Mouse (Mus musculus) lung, embryonic 16.5 days (tissue): Measurements from ENCODE around the gene Tomm40l. TPM values are rescaled to one million over a fixed set of nuclear protein-coding genes. Genes with fewer than 3 reads are reported as not detected.

Experiments used
- ATAC-seq: fragments of 200-750 bp; cut with Nextera tagmentation; 2 replicates; pipeline ENCODE4 v1.8.0; 2017; ENCODE audit warnings: low read depth, mild to moderate bottlenecking, moderate library complexity
- H3K27ac ChIP-seq: fragments of 300-500 bp; sonication (generic); 2 replicates; pipeline ENCODE4 v1.5.1; 2014; ENCODE audit warnings: mild to moderate bottlenecking, control low read depth, low read length
- H3K27me3 ChIP-seq: fragments of 300-500 bp; sonication (generic); 2 replicates; pipeline ENCODE4 v1.6.1; 2014; ENCODE audit warnings: low read depth, low read length, mixed read lengths; ENCODE audit not compliant: control insufficient read depth, insufficient read depth
- H3K36me3 ChIP-seq: fragments of 300-500 bp; sonication (generic); 2 replicates; pipeline ENCODE4 v1.6.1; 2014; ENCODE audit warnings: low read length; ENCODE audit not compliant: control insufficient read depth, insufficient read depth
- H3K4me1 ChIP-seq: fragments of 300-500 bp; sonication (generic); replicated peaks from 2 replicates; pipeline ENCODE4 v1.6.1; 2014; ENCODE audit warnings: low read length, mixed read lengths; ENCODE audit not compliant: control insufficient read depth, insufficient read depth
- H3K4me2 ChIP-seq: fragments of 300-500 bp; sonication (generic); 2 replicates; pipeline ENCODE4 v1.6.1; 2014; ENCODE audit warnings: low read depth, low read length, control low read depth
- H3K4me3 ChIP-seq: fragments of 300-500 bp; sonication (generic); 2 replicates; pipeline ENCODE4 v1.5.1; 2014; ENCODE audit warnings: mild to moderate bottlenecking, low read length, control low read depth
- H3K9ac ChIP-seq: fragments of 300-500 bp; sonication (generic); 2 replicates; pipeline ENCODE4 v1.6.1; 2014; ENCODE audit warnings: low read length, control low read depth
- H3K9me3 ChIP-seq: fragments of 300-500 bp; sonication (generic); 2 replicates; pipeline ENCODE4 v1.6.1; 2016; ENCODE audit warnings: low read length; ENCODE audit not compliant: control insufficient read depth
- WGBS: fragments of 180-500 bp; shearing (Covaris S2); extraction: QIAGEN DNeasy Blood & Tissue Kit; methylation state at CpG from one replicate; pipeline ENCODE4 v1.1.7; 2014; 5-methylcytosine and 5-hydroxymethylcytosine counted together
- polyA plus RNA-seq: library from polyadenylated mRNA; unstranded; fragments of >200 nt; fragmentation: Nextera tagmentation; extraction: Ambion mirVana; gene quantifications from 2 replicates; pipeline ENCODE4 v1.2.1, GENCODE M21; 2015

The Tomm40l gene
- polyA plus RNA-seq, 1 experiment from 2014 or later = 32.0 TPM

DNA sequence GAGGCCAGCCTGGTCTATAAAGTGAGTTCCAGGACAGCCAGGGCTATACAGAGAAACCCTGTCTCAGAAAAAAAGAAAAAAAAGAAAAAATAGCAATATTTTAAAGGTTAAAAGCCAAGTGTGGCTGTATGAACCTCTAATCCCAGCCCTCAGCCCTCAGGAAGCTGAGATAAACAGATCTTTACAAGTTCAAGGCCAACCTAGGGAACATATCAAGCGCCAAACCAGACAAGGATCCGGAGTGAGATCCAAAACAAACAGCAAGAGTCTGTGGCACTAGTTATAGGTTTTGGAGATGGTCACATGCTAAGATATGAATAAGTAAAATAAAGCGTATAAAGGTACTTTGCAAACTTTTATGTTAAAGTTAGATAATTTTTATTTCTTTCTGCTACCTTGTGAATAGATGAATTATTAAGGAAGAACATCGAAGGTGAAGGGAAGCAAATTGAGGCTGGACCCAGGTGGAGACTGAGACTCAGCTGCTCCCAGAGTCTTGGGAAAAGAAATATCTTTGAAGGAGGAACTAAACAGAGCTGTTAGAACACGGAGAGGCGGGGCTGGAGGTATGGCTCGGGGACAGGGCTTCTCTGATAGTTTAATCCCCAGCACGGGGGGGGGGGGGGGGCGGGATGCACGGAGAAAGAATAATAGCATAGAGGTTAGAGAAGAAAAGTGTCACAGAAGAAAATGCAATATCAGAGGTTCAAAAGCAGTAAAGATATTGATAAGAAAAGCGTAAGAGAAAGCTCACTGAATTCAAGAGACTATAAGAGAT lies 18.7 kb downstream of the Tomm40l start:
- Histone ChIP-seq H3K36me3 (no peaks in the 10 kb centered on the region), H3K27ac (no peak overlapping the region), H3K4me3 (no peak overlapping the region), H3K4me2 (no peak overlapping the region), H3K9ac (no peak overlapping the region), H3K4me1 (no peaks in the 10 kb centered on the region), H3K27me3 (no peaks in the 10 kb centered on the region), H3K9me3 (no peaks in the 10 kb centered on the region)
- 49% methylated on average over 11 of the region's 11 CpGs for WGBS
- no peak for ATAC-seq

DNA sequence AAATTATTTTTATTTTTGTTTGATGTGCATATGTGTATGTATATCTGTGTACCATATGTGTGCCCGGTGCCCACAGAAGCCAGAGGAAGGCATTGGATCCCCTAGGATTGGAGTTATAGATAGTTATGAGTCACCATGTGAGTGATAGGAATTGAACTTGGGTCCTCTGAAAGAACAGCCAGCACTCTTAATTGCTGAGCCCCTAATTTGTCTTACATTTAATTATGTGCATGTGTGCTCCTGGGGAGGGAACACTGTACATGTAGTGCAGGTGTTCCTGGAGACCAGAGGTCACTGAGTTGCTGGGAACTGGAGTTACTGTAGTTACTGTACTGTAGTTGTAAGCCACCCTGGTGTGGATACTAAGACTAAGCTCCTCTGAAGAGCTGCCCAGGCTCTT lies 21.5 kb downstream of the Tomm40l start:
- H3K27me3 ChIP-seq = peaks cover 15% of the 10 kb centered on the region
- H3K4me3 ChIP-seq = no peak overlapping the region
- no peak for ATAC-seq
- H3K9me3 ChIP-seq = no peaks in the 10 kb centered on the region
- H3K27ac ChIP-seq = no peak overlapping the region
- no peaks in the 10 kb centered on the region for H3K36me3 ChIP-seq
- H3K4me1 ChIP-seq = peaks cover 5% of the 10 kb centered on the region
- H3K4me2 ChIP-seq = no peak overlapping the region
- 95% methylated on average over 1 of the region's 1 CpGs for WGBS
- no peak overlapping the region for H3K9ac ChIP-seq

GRCm38 (mm10) chr1:171199532-171199931 lies 22.8 kb downstream of the Tomm40l start:
- Histone ChIP-seq H3K4me2 (no peak overlapping the region), H3K4me3 (no peak overlapping the region), H3K27me3 (peaks cover 26% of the 10 kb centered on the region), H3K9me3 (no peaks in the 10 kb centered on the region), H3K36me3 (no peaks in the 10 kb centered on the region), H3K4me1 (peaks cover 9% of the 10 kb centered on the region), H3K27ac (no peak overlapping the region), H3K9ac (no peak overlapping the region)
- ATAC-seq = no peak
- 45% methylated on average over 1 of the region's 1 CpGs for WGBS

DNA sequence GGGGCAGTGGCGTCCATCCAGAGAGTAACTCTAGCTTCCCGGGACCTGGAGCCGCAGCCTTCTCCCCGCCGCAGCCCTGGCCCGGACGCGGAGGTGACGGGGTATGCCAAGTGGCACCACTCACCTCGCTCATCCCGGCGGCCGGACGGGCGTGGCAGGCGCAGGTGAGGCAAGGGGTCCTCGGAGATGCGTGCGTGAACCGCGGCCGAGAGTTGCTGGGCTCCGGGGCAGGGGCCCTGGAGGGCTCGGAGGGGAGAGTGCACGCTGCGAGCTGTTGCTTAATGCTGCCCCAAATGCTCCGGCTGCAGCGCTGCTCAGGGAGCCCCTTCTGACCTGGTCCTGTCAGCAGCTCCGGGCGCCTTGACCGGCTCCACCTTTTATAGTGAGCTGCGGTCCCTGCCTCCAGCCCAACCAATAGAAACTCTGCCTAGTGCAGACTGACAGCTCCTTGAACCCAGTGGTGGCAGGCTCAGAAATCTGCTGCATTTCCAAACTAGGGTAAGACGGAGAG lies 26.4 kb downstream of the Tomm40l start, which contains the start of gene Pcp4l1:
Gene Pcp4l1, minus strand, starts transcription at position 382 of the 511 bp plus-strand sequence.
- Histone ChIP-seq H3K27ac (no peak within 1 kb of the TSS), H3K36me3 (no peaks in the 10 kb centered on the region), H3K4me2 (peak within 1 kb of the TSS; percentile 86), H3K9ac (peak within 1 kb of the TSS; percentile 46), H3K27me3 (peaks cover 53% of the 10 kb centered on the region), H3K4me1 (peaks cover 11% of the 10 kb centered on the region), H3K4me3 (peak within 1 kb of the TSS; percentile 51), H3K9me3 (no peaks in the 10 kb centered on the region)
- peak; percentile 95 for ATAC-seq
- under 1% methylated on average over 33 of the region's 33 CpGs for WGBS

- 0 out of 2 replicates have a peak, but pooled peaks have one; percentile 27 for ATAC-seq
- Histone ChIP-seq H3K4me2 (peak overlapping the region; percentile 86), H3K9ac (no peak overlapping the region), H3K27ac (no peak overlapping the region), H3K4me3 (peak overlapping the region; percentile 51), H3K27me3 (peaks cover 53% of the 10 kb centered on the region), H3K9me3 (no peaks in the 10 kb centered on the region), H3K36me3 (no peaks in the 10 kb centered on the region), H3K4me1 (peaks cover 11% of the 10 kb centered on the region)
- 8% methylated on average over 20 of the region's 20 CpGs for WGBS
Measured at GRCm38 (mm10) chr1:171195046-171195822, 27.1 kb downstream of the Tomm40l start.

- Histone ChIP-seq H3K4me2 (no peak overlapping the region), H3K36me3 (no peaks in the 10 kb centered on the region), H3K4me3 (no peak overlapping the region), H3K9me3 (no peaks in the 10 kb centered on the region), H3K27me3 (peaks cover 53% of the 10 kb centered on the region), H3K27ac (no peak overlapping the region), H3K9ac (no peak overlapping the region), H3K4me1 (peaks cover 16% of the 10 kb centered on the region)
- no peak for ATAC-seq
- WGBS = 34% methylated on average over 11 of the region's 11 CpGs
Measured at GRCm38 (mm10) chr1:171193911-171194830, 28.1 kb downstream of the Tomm40l start.

DNA sequence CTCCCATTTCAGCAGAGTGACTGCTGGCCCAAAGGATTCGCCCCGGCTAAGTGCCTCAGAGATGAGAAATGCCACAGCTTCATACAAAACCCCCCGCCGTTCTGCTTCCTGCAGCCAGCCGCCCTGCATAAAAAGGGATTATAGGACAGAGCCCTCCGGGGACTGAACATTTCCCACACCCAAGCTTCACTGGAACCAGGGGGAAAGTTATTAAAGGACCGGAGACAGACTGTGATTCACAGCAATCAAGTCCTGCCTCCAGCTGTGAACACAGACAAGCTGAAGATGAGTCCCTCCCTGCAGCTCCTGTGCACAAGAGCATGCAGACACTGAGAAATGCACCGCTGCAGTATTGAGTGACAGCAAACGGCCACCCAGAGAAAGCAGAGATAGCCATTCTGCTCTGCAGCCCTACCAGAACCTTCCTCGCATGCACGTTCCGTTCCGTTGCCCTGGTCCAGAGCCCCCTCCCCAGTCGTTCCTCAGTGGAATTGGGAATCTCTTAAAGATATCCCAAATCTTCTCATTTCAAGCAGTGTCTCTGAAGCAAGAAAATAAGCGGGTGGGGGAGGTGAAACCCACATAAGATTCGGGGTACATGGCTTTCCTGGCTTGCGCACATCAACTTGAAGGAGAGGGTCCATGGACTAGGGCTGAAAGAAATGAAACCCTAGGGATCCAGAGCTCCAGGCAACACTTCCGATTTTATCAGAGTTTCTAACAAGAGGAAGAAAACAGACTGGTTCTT lies 29.0 kb downstream of the Tomm40l start:
- ATAC-seq = no peak
- Histone ChIP-seq H3K4me3 (peak overlapping the region; percentile 14; the same call in 1 of the 2 replicates), H3K27me3 (peaks cover 53% of the 10 kb centered on the region), H3K27ac (no peak overlapping the region), H3K9ac (no peak overlapping the region), H3K4me2 (peak overlapping the region; percentile 37), H3K36me3 (no peaks in the 10 kb centered on the region), H3K4me1 (peaks cover 19% of the 10 kb centered on the region), H3K9me3 (no peaks in the 10 kb centered on the region)
- 8% methylated on average over 18 of the region's 18 CpGs for WGBS

DNA sequence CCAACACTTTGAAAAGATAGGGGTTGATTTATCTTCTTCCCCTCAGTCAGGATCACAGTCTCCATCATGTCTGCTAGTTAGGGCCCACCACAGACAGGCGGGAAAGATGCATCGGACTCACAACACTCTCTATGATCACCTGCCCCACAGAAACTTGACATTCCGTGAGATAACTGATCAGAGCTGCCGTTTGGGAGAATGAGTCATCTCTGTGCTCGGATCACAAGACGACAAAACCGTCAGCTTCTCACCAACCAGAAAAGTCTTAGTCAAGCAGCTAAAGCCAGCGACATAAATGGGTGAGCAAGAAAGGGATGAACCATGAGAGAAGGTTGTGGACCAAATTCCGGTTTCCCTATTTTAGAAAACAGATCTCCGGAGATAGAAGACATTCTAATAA lies 30.0 kb downstream of the Tomm40l start:
- no peak for ATAC-seq
- H3K4me1 ChIP-seq = peaks cover 19% of the 10 kb centered on the region

More for the DNA sequence above, 30.0 kb downstream of the Tomm40l start:
- H3K27me3 ChIP-seq = peaks cover 50% of the 10 kb centered on the region
- no peaks in the 10 kb centered on the region for H3K9me3 ChIP-seq
- no peak overlapping the region for H3K9ac ChIP-seq
- H3K4me2 ChIP-seq = no peak overlapping the region
- H3K27ac ChIP-seq = no peak overlapping the region
- WGBS = 48% methylated on average over 10 of the region's 10 CpGs
- no peaks in the 10 kb centered on the region for H3K36me3 ChIP-seq
- no peak overlapping the region for H3K4me3 ChIP-seq
